Mouse (Mus musculus) hindbrain, embryonic 11.5 days (tissue): ENCODE results near the gene Cnpy1. TPM values are rescaled to one million over a fixed set of nuclear protein-coding genes. Genes with fewer than 3 reads are reported as not detected.

Experiments
- ATAC-seq: fragments of 200-750 bp; cut with Nextera tagmentation; 2 replicates; pipeline ENCODE4 v1.8.0; 2017; ENCODE audit warnings: mild to moderate bottlenecking, moderate TSS enrichment, moderate library complexity; ENCODE audit not compliant: low FRiP score
- DNase-seq: peaks from one replicate; pipeline ENCODE4 v3.0.0-alpha.2; 2015; ENCODE audit warnings: low spot score
- H3K27ac ChIP-seq: fragments of 300-500 bp; sonication (generic); 2 replicates; pipeline ENCODE4 v1.5.1; 2014; ENCODE audit warnings: mild to moderate bottlenecking, low read depth, low read length
- H3K27me3 ChIP-seq: fragments of 300-500 bp; sonication (generic); 2 replicates; pipeline ENCODE4 v1.6.1; 2014; ENCODE audit warnings: mild to moderate bottlenecking, low read length, moderate library complexity, mixed read lengths; ENCODE audit not compliant: control insufficient read depth, insufficient read depth
- H3K36me3 ChIP-seq: fragments of 300-500 bp; sonication (generic); 2 replicates; pipeline ENCODE4 v1.6.1; 2014; ENCODE audit warnings: mild to moderate bottlenecking, low read length, moderate library complexity, mixed read lengths; ENCODE audit not compliant: control insufficient read depth, insufficient read depth
- H3K4me1 ChIP-seq: fragments of 300-500 bp; sonication (generic); replicated peaks from 2 replicates; pipeline ENCODE4 v1.6.1; 2014; ENCODE audit warnings: low read length, mixed read lengths; ENCODE audit not compliant: control insufficient read depth, insufficient read depth
- H3K4me2 ChIP-seq: fragments of 300-500 bp; sonication (generic); replicated peaks from 2 replicates; pipeline ENCODE4 v1.6.1; 2014; ENCODE audit warnings: mild to moderate bottlenecking, low read depth, low read length
- H3K4me3 ChIP-seq: fragments of 300-500 bp; sonication (generic); 2 replicates; pipeline ENCODE4 v1.5.1; 2014; ENCODE audit warnings: low read depth, low read length
- H3K9ac ChIP-seq: fragments of 300-500 bp; sonication (generic); 2 replicates; pipeline ENCODE4 v1.6.1; 2014; ENCODE audit warnings: low read depth, low read length
- H3K9me3 ChIP-seq: fragments of 300-500 bp; sonication (generic); 2 replicates; pipeline ENCODE4 v1.6.1; 2016; ENCODE audit warnings: low read length; ENCODE audit not compliant: control insufficient read depth
- whole genome bisulfite sequencing: fragments of 180-500 bp; shearing (Covaris S2); extraction: QIAGEN DNeasy Blood & Tissue Kit; methylation state at CpG from one replicate; pipeline ENCODE4 v1.1.7; 2014; 5-methylcytosine and 5-hydroxymethylcytosine counted together
- polyA plus RNA-seq: library from polyadenylated mRNA; unstranded; fragments of >200 nt; fragmentation: Nextera tagmentation; extraction: Ambion mirVana; gene quantifications from 2 replicates; pipeline ENCODE4 v1.2.1, GENCODE M21; 2014

Gene Cnpy1
- polyA plus RNA-seq, 1 experiment from 2014 or later: 63.4 TPM

DNA sequence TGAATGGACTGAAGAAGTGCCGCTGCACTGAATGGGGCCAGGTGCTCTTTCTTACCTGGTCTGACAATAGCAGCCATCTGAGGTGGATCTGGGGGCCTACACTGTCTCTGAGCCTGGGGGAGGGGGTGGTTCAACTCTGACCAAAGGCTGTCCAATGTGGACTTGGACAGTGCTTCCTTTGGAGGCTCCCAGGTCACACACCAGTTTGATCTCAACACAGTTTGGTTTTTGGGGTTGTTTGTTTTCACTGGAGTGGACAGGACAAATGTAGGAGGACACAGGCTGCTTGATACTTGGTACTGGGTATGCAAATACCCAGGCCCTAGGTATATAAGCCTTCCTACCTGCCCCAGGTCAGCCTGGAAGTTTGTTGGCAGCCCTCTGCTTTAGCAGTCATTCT is 71.9 kb downstream of the Cnpy1 start:
- H3K4me3 ChIP-seq: no peak overlapping the region
- H3K27ac ChIP-seq: no peak overlapping the region

GRCm38 (mm10) chr5:28172921-28173670 is 72.5 kb downstream of the Cnpy1 start:
- H3K9ac ChIP-seq: peak overlapping the region; percentile 3; the same call in 1 of the 2 replicates
- DNase-seq: peak; percentile 39

More for the DNA sequence above, 71.9 kb downstream of the Cnpy1 start:
- Histone ChIP-seq H3K36me3 (no peaks in the 10 kb centered on the region), H3K4me2 (peak overlapping the region; percentile 22), H3K27me3 (peaks cover 90% of the 10 kb centered on the region), H3K4me1 (no peaks in the 10 kb centered on the region), H3K9me3 (no peaks in the 10 kb centered on the region), H3K9ac (no peak overlapping the region)
- ATAC-seq (no peak), DNase-seq (peak; percentile 29)
- 11% methylated on average over 1 of the region's 1 CpGs for WGBS

DNA sequence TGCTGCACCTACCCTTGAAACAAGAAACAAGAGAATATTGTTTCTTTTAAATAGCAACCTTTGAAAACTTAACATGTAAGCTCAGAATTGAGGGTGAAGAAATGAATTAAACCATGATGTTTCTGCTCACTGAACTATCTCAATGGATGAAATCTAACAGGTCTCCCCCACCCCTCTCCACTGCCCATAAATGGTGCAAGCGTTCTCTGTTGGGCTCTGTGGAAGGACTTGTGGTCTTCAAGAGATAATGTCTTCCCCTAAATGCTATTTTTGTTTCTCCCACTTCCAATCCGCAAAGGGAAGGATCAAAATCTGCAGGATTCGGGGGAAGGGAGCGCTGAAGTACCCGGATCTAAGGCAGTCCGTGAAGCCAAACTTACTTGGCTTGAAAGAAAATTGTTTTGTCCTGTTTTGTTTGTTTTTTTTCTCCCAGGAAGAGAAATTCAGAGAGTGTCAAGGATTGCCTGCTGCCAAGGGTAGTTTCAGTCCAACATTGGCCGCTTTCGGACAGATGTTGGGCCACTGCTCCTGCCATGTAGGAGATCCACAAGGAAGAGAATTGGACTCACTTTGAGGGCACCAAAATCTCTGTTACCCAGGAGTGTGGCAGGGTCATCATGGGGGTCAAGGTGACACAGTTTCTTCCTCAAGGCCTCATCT is 73.2 kb downstream of the Cnpy1 start:
- DNase-seq (peak; percentile 56), ATAC-seq (no peak)
- Histone ChIP-seq H3K9ac (peak overlapping the region; percentile 3; the same call in 1 of the 2 replicates), H3K27me3 (peaks cover 83% of the 10 kb centered on the region), H3K4me2 (peak overlapping the region; percentile 11; the same call in 1 of the 2 replicates), H3K4me1 (no peaks in the 10 kb centered on the region), H3K9me3 (no peaks in the 10 kb centered on the region), H3K4me3 (no peak overlapping the region), H3K27ac (no peak overlapping the region), H3K36me3 (no peaks in the 10 kb centered on the region)
- 4% methylated on average over 8 of the region's 8 CpGs for WGBS

More at GRCm38 (mm10) chr5:28172921-28173670, 72.5 kb downstream of the Cnpy1 start:
- Histone ChIP-seq H3K4me2 (peak overlapping the region; percentile 22), H3K36me3 (no peaks in the 10 kb centered on the region), H3K4me1 (no peaks in the 10 kb centered on the region), H3K9me3 (no peaks in the 10 kb centered on the region), H3K4me3 (no peak overlapping the region), H3K27ac (no peak overlapping the region), H3K27me3 (peaks cover 88% of the 10 kb centered on the region)
- no peak for ATAC-seq
- 1% methylated on average over 4 of the region's 4 CpGs for WGBS

GRCm38 (mm10) chr5:28171667-28172066 is 73.9 kb downstream of the Cnpy1 start:
- Histone ChIP-seq H3K4me2 (no peak overlapping the region), H3K4me1 (0 out of 2 replicates have a peak, but pooled peaks cover 2% of the 10 kb centered on the region), H3K4me3 (no peak overlapping the region), H3K27ac (no peak overlapping the region), H3K9ac (no peak overlapping the region), H3K27me3 (peaks cover 82% of the 10 kb centered on the region), H3K36me3 (no peaks in the 10 kb centered on the region), H3K9me3 (no peaks in the 10 kb centered on the region)
- peak; percentile 39 for DNase-seq
- 8% methylated on average over 5 of the region's 5 CpGs for WGBS
- no peak for ATAC-seq

DNA sequence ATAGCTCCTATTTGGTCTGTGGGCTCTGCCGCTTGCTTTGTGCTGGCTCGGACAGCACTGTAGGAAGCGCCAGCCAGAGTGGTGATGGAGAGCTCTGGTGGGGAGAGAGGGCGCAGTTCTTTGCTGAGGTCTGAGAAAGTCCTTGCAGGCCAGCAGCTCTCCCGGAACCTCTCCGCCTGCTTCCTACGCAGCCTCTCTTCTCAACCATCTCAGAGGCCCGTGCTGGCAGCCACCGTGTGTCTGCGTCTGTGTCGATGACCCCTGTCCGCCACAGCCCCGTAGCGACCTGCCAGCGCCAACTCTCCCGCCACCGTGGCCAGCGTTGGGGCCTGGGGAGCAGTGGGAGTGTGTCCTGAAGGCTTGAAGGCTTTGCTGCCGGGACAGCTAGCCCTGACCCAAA is 74.7 kb downstream of the Cnpy1 start:
- Histone ChIP-seq H3K27ac (no peak overlapping the region), H3K4me3 (peak overlapping the region; percentile 19), H3K4me1 (peaks cover 7% of the 10 kb centered on the region), H3K4me2 (peak overlapping the region; percentile 31), H3K9me3 (no peaks in the 10 kb centered on the region), H3K27me3 (peaks cover 82% of the 10 kb centered on the region), H3K36me3 (no peaks in the 10 kb centered on the region), H3K9ac (peak overlapping the region; percentile 48)
- 0% methylated on average over 19 of the region's 19 CpGs for WGBS
- ATAC-seq (no peak), DNase-seq (peak; percentile 65)

DNA sequence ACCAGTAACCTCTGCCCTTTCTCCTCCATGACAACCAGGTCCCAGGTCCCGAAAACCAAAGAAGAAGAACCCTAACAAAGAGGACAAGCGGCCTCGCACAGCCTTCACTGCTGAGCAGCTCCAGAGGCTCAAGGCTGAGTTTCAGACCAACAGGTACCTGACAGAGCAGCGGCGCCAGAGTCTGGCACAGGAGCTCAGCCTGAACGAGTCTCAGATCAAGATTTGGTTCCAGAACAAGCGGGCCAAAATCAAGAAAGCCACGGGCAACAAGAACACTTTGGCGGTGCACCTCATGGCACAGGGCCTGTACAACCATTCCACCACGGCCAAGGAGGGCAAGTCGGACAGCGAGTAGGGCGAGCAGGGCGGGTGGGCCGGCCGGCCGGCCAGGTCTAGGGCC is 75.5 kb downstream of the Cnpy1 start:
- Histone ChIP-seq H3K4me3 (peak overlapping the region; percentile 43), H3K27me3 (peaks cover 81% of the 10 kb centered on the region), H3K36me3 (no peaks in the 10 kb centered on the region), H3K9me3 (no peaks in the 10 kb centered on the region), H3K9ac (peak overlapping the region; percentile 50), H3K27ac (no peak overlapping the region), H3K4me1 (peaks cover 10% of the 10 kb centered on the region), H3K4me2 (peak overlapping the region; percentile 9)
- 4% methylated on average over 17 of the region's 17 CpGs for WGBS
- ATAC-seq (no peak), DNase-seq (peak; percentile 61)

DNA sequence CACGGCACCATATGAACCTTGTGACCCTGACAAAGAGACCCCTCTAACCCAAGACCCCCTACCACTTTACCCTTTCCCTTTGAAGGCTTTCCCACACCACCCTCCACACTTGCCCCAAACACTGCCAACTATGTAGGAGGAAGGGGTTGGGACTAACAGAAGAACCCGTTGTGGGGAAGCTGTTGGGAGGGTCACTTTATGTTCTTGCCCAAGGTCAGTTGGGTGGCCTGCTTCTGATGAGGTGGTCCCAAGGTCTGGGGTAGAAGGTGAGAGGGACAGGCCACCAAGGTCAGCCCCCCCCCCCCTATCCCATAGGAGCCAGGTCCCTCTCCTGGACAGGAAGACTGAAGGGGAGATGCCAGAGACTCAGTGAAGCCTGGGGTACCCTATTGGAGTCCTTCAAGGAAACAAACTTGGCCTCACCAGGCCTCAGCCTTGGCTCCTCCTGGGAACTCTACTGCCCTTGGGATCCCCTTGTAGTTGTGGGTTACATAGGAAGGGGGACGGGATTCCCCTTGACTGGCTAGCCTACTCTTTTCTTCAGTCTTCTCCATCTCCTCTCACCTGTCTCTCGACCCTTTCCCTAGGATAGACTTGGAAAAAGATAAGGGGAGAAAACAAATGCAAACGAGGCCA is 76.3 kb downstream of the Cnpy1 start:
- no peak for DNase-seq
- H3K9ac ChIP-seq: peak overlapping the region; percentile 75; the same call in 1 of the 2 replicates

GRCm38 (mm10) chr5:28168253-28169165 is 77.1 kb downstream of the Cnpy1 start:
- Histone ChIP-seq H3K27me3 (peaks cover 82% of the 10 kb centered on the region), H3K9ac (peak overlapping the region; percentile 75), H3K27ac (peak overlapping the region; percentile 24; the same call in 1 of the 2 replicates), H3K4me3 (peak overlapping the region; percentile 43), H3K4me1 (peaks cover 10% of the 10 kb centered on the region), H3K9me3 (no peaks in the 10 kb centered on the region), H3K36me3 (no peaks in the 10 kb centered on the region), H3K4me2 (peak overlapping the region; percentile 9)
- no peak for ATAC-seq
- WGBS: 1% methylated on average over 36 of the region's 36 CpGs
- peak; percentile 74 for DNase-seq

More for the DNA sequence above, 76.3 kb downstream of the Cnpy1 start:
- Histone ChIP-seq H3K27me3 (peaks cover 82% of the 10 kb centered on the region), H3K4me3 (peak overlapping the region; percentile 43), H3K9me3 (no peaks in the 10 kb centered on the region), H3K27ac (no peak overlapping the region), H3K4me1 (peaks cover 10% of the 10 kb centered on the region), H3K36me3 (no peaks in the 10 kb centered on the region), H3K4me2 (peak overlapping the region; percentile 9)
- 1% methylated on average over 5 of the region's 5 CpGs for WGBS
- ATAC-seq: no peak
